Mouse (Mus musculus) kidney, adult 11 months (tissue): Measurements from ENCODE around the gene Gm12394.
"Not testable (repeated sequence)": the region's sequence is repeated elsewhere in the genome, so short reads cannot be mapped to it uniquely, and the experiment has no call there.

ENCODE experiments used
- DNase-seq: peaks from one replicate; pipeline ENCODE4 v3.0.0; 2022

Gm12394 gene

GRCm38 (mm10) chr4:42856671-42857070 lies at the start of gene Gm12394:
TSS of gene Gm12394 (minus strand) at chr4:42856771.
- not testable (repeated sequence) for DNase-seq

- no peak for DNase-seq
These were observed 48.4 kb upstream of the Gm12394 start for GRCm38 (mm10) chr4:42904966-42905365.

GRCm38 (mm10) chr4:42904523-42904922 lies 48.0 kb upstream of the Gm12394 start:
- DNase-seq = no peak

- DNase-seq = no peak
These were observed 47.4 kb upstream of the Gm12394 start for GRCm38 (mm10) chr4:42903942-42904341.

GRCm38 (mm10) chr4:42902730-42903129 lies 46.2 kb upstream of the Gm12394 start:
- no peak for DNase-seq

- DNase-seq = no peak
These were observed 45.6 kb upstream of the Gm12394 start for GRCm38 (mm10) chr4:42902174-42902573.

GRCm38 (mm10) chr4:42900878-42901277 lies 44.3 kb upstream of the Gm12394 start:
- DNase-seq = no peak

GRCm38 (mm10) chr4:42898914-42899313 lies 42.3 kb upstream of the Gm12394 start:
- no peak for DNase-seq

GRCm38 (mm10) chr4:42895118-42895517 lies 38.5 kb upstream of the Gm12394 start:
- DNase-seq = no peak

GRCm38 (mm10) chr4:42891176-42891575 lies 34.6 kb upstream of the Gm12394 start:
- no peak for DNase-seq

GRCm38 (mm10) chr4:42888806-42889205 lies 32.2 kb upstream of the Gm12394 start:
- no peak for DNase-seq

- DNase-seq = no peak
These were observed 30.4 kb upstream of the Gm12394 start for GRCm38 (mm10) chr4:42886926-42887325.

- DNase-seq = no peak
These were observed 24.0 kb upstream of the Gm12394 start for GRCm38 (mm10) chr4:42880677-42880948.

GRCm38 (mm10) chr4:42879829-42880676 lies 23.5 kb upstream of the Gm12394 start:
- no peak for DNase-seq

GRCm38 (mm10) chr4:42877657-42878056 lies 21.1 kb upstream of the Gm12394 start:
- no peak for DNase-seq

GRCm38 (mm10) chr4:42876586-42877291 lies 20.2 kb upstream of the Gm12394 start:
- DNase-seq = peak; percentile 32

GRCm38 (mm10) chr4:42874134-42874533 lies 17.6 kb upstream of the Gm12394 start, which contains the start of gene Fam205c:
TSS of gene Fam205c (minus strand) at chr4:42874234.
- DNase-seq = no peak

- peak; percentile 14 for DNase-seq
These were observed 16.3 kb upstream of the Gm12394 start for GRCm38 (mm10) chr4:42872746-42873435.

GRCm38 (mm10) chr4:42872151-42872550 lies 15.6 kb upstream of the Gm12394 start:
- DNase-seq = no peak

GRCm38 (mm10) chr4:42870748-42871147 lies 14.2 kb upstream of the Gm12394 start:
- DNase-seq = no peak

- no peak for DNase-seq
These were observed 11.6 kb upstream of the Gm12394 start for GRCm38 (mm10) chr4:42868193-42868592.

GRCm38 (mm10) chr4:42867390-42867789 lies 10.8 kb upstream of the Gm12394 start:
- DNase-seq = no peak

GRCm38 (mm10) chr4:42863487-42863886 lies 6.9 kb upstream of the Gm12394 start:
- not testable (repeated sequence) for DNase-seq

GRCm38 (mm10) chr4:42860483-42860882 lies 3.9 kb upstream of the Gm12394 start:
- not testable (repeated sequence) for DNase-seq
